Mouse (Mus musculus) liver, embryonic 14.5 days (tissue): ENCODE results near the gene Nhlrc4.

Experiments
- CTCF ChIP-seq: IDR thresholded peaks from 2 replicates; pipeline ENCODE4 v1.5.1; 2016; ENCODE audit warnings: antibody characterized with exemption, low read depth, control low read depth
- EP300 ChIP-seq: IDR thresholded peaks from 2 replicates; pipeline ENCODE4 v1.6.1; 2016; ENCODE audit warnings: antibody characterized with exemption, low read depth

DNA sequence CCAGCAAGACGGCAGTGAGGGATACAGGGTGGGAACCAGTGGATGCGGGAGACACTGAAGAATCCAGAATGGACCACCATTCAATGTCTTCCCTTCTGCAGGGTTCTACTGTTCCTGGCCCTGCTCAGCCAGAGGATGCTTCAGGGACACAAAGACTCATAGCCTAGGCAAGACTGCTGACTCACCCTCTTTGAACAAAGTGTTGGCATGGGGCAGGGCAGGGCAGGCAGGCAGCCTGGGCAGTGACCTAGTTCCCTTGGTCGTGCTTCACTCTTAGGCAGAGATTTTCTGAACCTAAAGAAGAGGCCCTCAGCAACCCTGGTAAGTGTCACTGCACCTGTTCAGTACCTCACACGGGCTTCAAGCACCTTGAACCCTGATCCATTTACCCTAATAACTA is 32.9 kb downstream of the Nhlrc4 start:
- TF ChIP-seq CTCF = no peak
- no peak for TF ChIP-seq EP300
